Mouse (Mus musculus): Measurements from ENCODE around the gene Dnhd1.
"Not testable (repeated sequence)": the region's sequence is repeated elsewhere in the genome, so short reads cannot be mapped to it uniquely, and the experiment has no call there.

Dnhd1 gene

GRCm38 (mm10) chr7:105726980-105727325 is 76.3 kb downstream of the Dnhd1 start:
- no peak overlapping the region for H3K4me3 ChIP-seq (replicated peaks; ENCODE audit: low read length)
- peaks cover 39% of the 10 kb centered on the region for H3K36me3 ChIP-seq (ENCODE audit: insufficient read depth, low read length)
- peaks cover 4% of the 10 kb centered on the region; the same call in 1 of the 2 replicates for H3K4me1 ChIP-seq (replicated peaks; ENCODE audit: low read depth, low read length)
- H3K9me3 ChIP-seq (ENCODE audit: low read length), result no peaks in the 10 kb centered on the region
- TF ChIP-seq NANOG (IDR thresholded peaks at IDR 0.05; ENCODE audit: borderline replicate concordance, low read length) (no peak), POU5F1 (IDR thresholded peaks at IDR 0.05; ENCODE audit: borderline replicate concordance, low read length) (no peak)
- H3K27me3 ChIP-seq (ENCODE audit: insufficient read depth, low read length), result no peaks in the 10 kb centered on the region

GRCm38 (mm10) chr7:105728701-105729428 is 78.2 kb downstream of the Dnhd1 start:
- peaks cover 58% of the 10 kb centered on the region for H3K36me3 ChIP-seq (ENCODE audit: insufficient read depth, low read length)
- no peaks in the 10 kb centered on the region for H3K27me3 ChIP-seq (ENCODE audit: insufficient read depth, low read length)
- H3K4me1 ChIP-seq (replicated peaks; ENCODE audit: low read depth, low read length), result peaks cover 10% of the 10 kb centered on the region
- no peak overlapping the region for H3K4me3 ChIP-seq (replicated peaks; ENCODE audit: low read length)
- TF ChIP-seq CTCF (conservative IDR thresholded peaks at IDR 0.05; ENCODE audit: low read length) (no peak), POU5F1 (IDR thresholded peaks at IDR 0.05; ENCODE audit: borderline replicate concordance, low read length) (no peak), NANOG (IDR thresholded peaks at IDR 0.05; ENCODE audit: borderline replicate concordance, low read length) (no peak)
- H3K9me3 ChIP-seq (ENCODE audit: low read length), result no peaks in the 10 kb centered on the region

- peaks cover 5% of the 10 kb centered on the region; the same call in 1 of the 2 replicates for H3K27me3 ChIP-seq (ENCODE audit: insufficient read depth, low read length)
- no peak for TF ChIP-seq POU5F1 (IDR thresholded peaks at IDR 0.05; ENCODE audit: borderline replicate concordance, low read length)
- TF ChIP-seq NANOG (IDR thresholded peaks at IDR 0.05; ENCODE audit: borderline replicate concordance, low read length), result no peak
- no peak for TF ChIP-seq CTCF (conservative IDR thresholded peaks at IDR 0.05; ENCODE audit: low read length)
- peaks cover 42% of the 10 kb centered on the region for H3K4me1 ChIP-seq (replicated peaks; ENCODE audit: low read depth, low read length)
- H3K9me3 ChIP-seq (ENCODE audit: low read length), result no peaks in the 10 kb centered on the region
- peaks cover 64% of the 10 kb centered on the region for H3K36me3 ChIP-seq (ENCODE audit: insufficient read depth, low read length)
- H3K4me3 ChIP-seq (replicated peaks; ENCODE audit: low read length), result no peak overlapping the region
Observed at GRCm38 (mm10) chr7:105733836-105734235, 83.2 kb downstream of the Dnhd1 start.

GRCm38 (mm10) chr7:105734826-105735225 is 84.2 kb downstream of the Dnhd1 start:
- peaks cover 5% of the 10 kb centered on the region; the same call in 1 of the 2 replicates for H3K27me3 ChIP-seq (ENCODE audit: insufficient read depth, low read length)
- peak overlapping the region; percentile 92; the same call in 1 of the 2 replicates for H3K4me3 ChIP-seq (replicated peaks; ENCODE audit: low read length)
- TF ChIP-seq POU5F1 (IDR thresholded peaks at IDR 0.05; ENCODE audit: borderline replicate concordance, low read length), result no peak
- TF ChIP-seq NANOG (IDR thresholded peaks at IDR 0.05; ENCODE audit: borderline replicate concordance, low read length), result no peak
- TF ChIP-seq CTCF (conservative IDR thresholded peaks at IDR 0.05; ENCODE audit: low read length), result no peak
- peaks cover 58% of the 10 kb centered on the region for H3K36me3 ChIP-seq (ENCODE audit: insufficient read depth, low read length)
- no peaks in the 10 kb centered on the region for H3K9me3 ChIP-seq (ENCODE audit: low read length)
- peaks cover 52% of the 10 kb centered on the region for H3K4me1 ChIP-seq (replicated peaks; ENCODE audit: low read depth, low read length)

- H3K4me1 ChIP-seq (replicated peaks; ENCODE audit: low read depth, low read length), result peaks cover 52% of the 10 kb centered on the region
- not testable (repeated sequence) for H3K27me3 ChIP-seq (ENCODE audit: insufficient read depth, low read length); H3K9me3 ChIP-seq (ENCODE audit: low read length)
- peaks cover 58% of the 10 kb centered on the region for H3K36me3 ChIP-seq (ENCODE audit: insufficient read depth, low read length)
- H3K4me3 ChIP-seq (replicated peaks; ENCODE audit: low read length), result peak overlapping the region; percentile 92
Observed at GRCm38 (mm10) chr7:105735464-105735863, 84.8 kb downstream of the Dnhd1 start.

GRCm38 (mm10) chr7:105736264-105736901 is 85.8 kb downstream of the Dnhd1 start, which contains the start of gene Ilk:
Ilk (plus strand) TSS chr7:105736592.
- H3K27me3 ChIP-seq (ENCODE audit: insufficient read depth, low read length), result peaks cover 5% of the 10 kb centered on the region; the same call in 1 of the 2 replicates
- H3K4me3 ChIP-seq (replicated peaks; ENCODE audit: low read length), result peak within 1 kb of the TSS; percentile 92
- peaks cover 58% of the 10 kb centered on the region for H3K36me3 ChIP-seq (ENCODE audit: insufficient read depth, low read length)
- H3K9me3 ChIP-seq (ENCODE audit: low read length), result no peaks in the 10 kb centered on the region
- no peak for TF ChIP-seq POU5F1 (IDR thresholded peaks at IDR 0.05; ENCODE audit: borderline replicate concordance, low read length)
- TF ChIP-seq NANOG (IDR thresholded peaks at IDR 0.05; ENCODE audit: borderline replicate concordance, low read length), result no peak
- TF ChIP-seq CTCF (conservative IDR thresholded peaks at IDR 0.05; ENCODE audit: low read length), result no peak
- peaks cover 52% of the 10 kb centered on the region for H3K4me1 ChIP-seq (replicated peaks; ENCODE audit: low read depth, low read length)

GRCm38 (mm10) chr7:105736911-105737521 is 86.4 kb downstream of the Dnhd1 start, which contains the start of gene Rrp8:
Rrp8 (minus strand) TSS chr7:105737385.
- peak within 1 kb of the TSS; percentile 92 for H3K4me3 ChIP-seq (replicated peaks; ENCODE audit: low read length)
- TF ChIP-seq POU5F1 (IDR thresholded peaks at IDR 0.05; ENCODE audit: borderline replicate concordance, low read length) (no peak), NANOG (IDR thresholded peaks at IDR 0.05; ENCODE audit: borderline replicate concordance, low read length) (no peak), CTCF (conservative IDR thresholded peaks at IDR 0.05; ENCODE audit: low read length) (no peak)
- peaks cover 5% of the 10 kb centered on the region; the same call in 1 of the 2 replicates for H3K27me3 ChIP-seq (ENCODE audit: insufficient read depth, low read length)
- no peaks in the 10 kb centered on the region for H3K9me3 ChIP-seq (ENCODE audit: low read length)
- H3K36me3 ChIP-seq (ENCODE audit: insufficient read depth, low read length), result peaks cover 58% of the 10 kb centered on the region
- H3K4me1 ChIP-seq (replicated peaks; ENCODE audit: low read depth, low read length), result peaks cover 58% of the 10 kb centered on the region

- TF ChIP-seq CTCF (conservative IDR thresholded peaks at IDR 0.05; ENCODE audit: low read length) (no peak), POU5F1 (IDR thresholded peaks at IDR 0.05; ENCODE audit: borderline replicate concordance, low read length) (no peak), NANOG (IDR thresholded peaks at IDR 0.05; ENCODE audit: borderline replicate concordance, low read length) (no peak)
- Histone ChIP-seq H3K4me3 (replicated peaks; ENCODE audit: low read length) (peak overlapping the region; percentile 92), H3K36me3 (ENCODE audit: insufficient read depth, low read length) (peaks cover 58% of the 10 kb centered on the region), H3K9me3 (ENCODE audit: low read length) (no peaks in the 10 kb centered on the region), H3K4me1 (replicated peaks; ENCODE audit: low read depth, low read length) (peaks cover 65% of the 10 kb centered on the region), H3K27me3 (ENCODE audit: insufficient read depth, low read length) (peaks cover 5% of the 10 kb centered on the region; the same call in 1 of the 2 replicates)
Observed at GRCm38 (mm10) chr7:105737648-105738047, 87.0 kb downstream of the Dnhd1 start.
